Mouse (Mus musculus) retina, postnatal 7 days (tissue): ENCODE measurements around the gene Lysmd4.

Experiments
- DNase-seq: peaks from one replicate; pipeline ENCODE4 v3.0.0-alpha.2; 2012; ENCODE audit warnings: low read depth, low spot score

The Lysmd4 gene

GRCm38 (mm10) chr7:67222220-67222862, at the start of gene Lysmd4:
Gene Lysmd4 (plus strand): TSS chr7:67222544.
- DNase-seq: peak; percentile 83

GRCm38 (mm10) chr7:67173522-67174195, 48.7 kb upstream of the Lysmd4 start:
- DNase-seq: no peak

- DNase-seq: no peak
Observed at GRCm38 (mm10) chr7:67183786-67184185, 38.6 kb upstream of the Lysmd4 start.

- peak; percentile 23 for DNase-seq
Observed at GRCm38 (mm10) chr7:67199412-67199811, 22.9 kb upstream of the Lysmd4 start.

- no peak for DNase-seq
Observed at GRCm38 (mm10) chr7:67203625-67204024, 18.7 kb upstream of the Lysmd4 start.

- no peak for DNase-seq
Observed at GRCm38 (mm10) chr7:67205734-67206425, 16.5 kb upstream of the Lysmd4 start.

- DNase-seq: no peak
Observed at GRCm38 (mm10) chr7:67206496-67206895, 15.8 kb upstream of the Lysmd4 start.

- DNase-seq: no peak
Observed at GRCm38 (mm10) chr7:67207701-67208100, 14.6 kb upstream of the Lysmd4 start.

- no peak for DNase-seq
Observed at GRCm38 (mm10) chr7:67208317-67208716, 14.0 kb upstream of the Lysmd4 start.

GRCm38 (mm10) chr7:67210004-67210833, 12.1 kb upstream of the Lysmd4 start:
- DNase-seq: no peak

- no peak for DNase-seq
Observed at GRCm38 (mm10) chr7:67211341-67211740, 11.0 kb upstream of the Lysmd4 start.

GRCm38 (mm10) chr7:67211971-67212370, 10.4 kb upstream of the Lysmd4 start:
- DNase-seq: no peak

- DNase-seq: no peak
Observed at GRCm38 (mm10) chr7:67213589-67213988, 8.8 kb upstream of the Lysmd4 start.

GRCm38 (mm10) chr7:67216351-67216750, 6.0 kb upstream of the Lysmd4 start:
- no peak for DNase-seq

- DNase-seq: peak; percentile 43
Observed at GRCm38 (mm10) chr7:67217025-67217424, 5.3 kb upstream of the Lysmd4 start.

- no peak for DNase-seq
Observed at GRCm38 (mm10) chr7:67225943-67226625, 3.7 kb downstream of the Lysmd4 start.

- no peak for DNase-seq
Observed at GRCm38 (mm10) chr7:67227538-67227937, 5.2 kb downstream of the Lysmd4 start.

- DNase-seq: no peak
Observed at GRCm38 (mm10) chr7:67228390-67228789, 6.0 kb downstream of the Lysmd4 start.

- no peak for DNase-seq
Observed at GRCm38 (mm10) chr7:67228891-67229602, 6.7 kb downstream of the Lysmd4 start.

- no peak for DNase-seq
Observed at GRCm38 (mm10) chr7:67229701-67230100, 7.4 kb downstream of the Lysmd4 start.

GRCm38 (mm10) chr7:67230221-67230620, 7.9 kb downstream of the Lysmd4 start:
- DNase-seq: peak; percentile 30
